Mouse (Mus musculus) brain, adult 2 months (tissue): ENCODE results near the gene Igsf3.

Experiments
- DNase-seq: peaks from one replicate; pipeline ENCODE4 v3.0.0; 2011; ENCODE audit warnings: low read depth, low spot score

Igsf3 gene

DNA sequence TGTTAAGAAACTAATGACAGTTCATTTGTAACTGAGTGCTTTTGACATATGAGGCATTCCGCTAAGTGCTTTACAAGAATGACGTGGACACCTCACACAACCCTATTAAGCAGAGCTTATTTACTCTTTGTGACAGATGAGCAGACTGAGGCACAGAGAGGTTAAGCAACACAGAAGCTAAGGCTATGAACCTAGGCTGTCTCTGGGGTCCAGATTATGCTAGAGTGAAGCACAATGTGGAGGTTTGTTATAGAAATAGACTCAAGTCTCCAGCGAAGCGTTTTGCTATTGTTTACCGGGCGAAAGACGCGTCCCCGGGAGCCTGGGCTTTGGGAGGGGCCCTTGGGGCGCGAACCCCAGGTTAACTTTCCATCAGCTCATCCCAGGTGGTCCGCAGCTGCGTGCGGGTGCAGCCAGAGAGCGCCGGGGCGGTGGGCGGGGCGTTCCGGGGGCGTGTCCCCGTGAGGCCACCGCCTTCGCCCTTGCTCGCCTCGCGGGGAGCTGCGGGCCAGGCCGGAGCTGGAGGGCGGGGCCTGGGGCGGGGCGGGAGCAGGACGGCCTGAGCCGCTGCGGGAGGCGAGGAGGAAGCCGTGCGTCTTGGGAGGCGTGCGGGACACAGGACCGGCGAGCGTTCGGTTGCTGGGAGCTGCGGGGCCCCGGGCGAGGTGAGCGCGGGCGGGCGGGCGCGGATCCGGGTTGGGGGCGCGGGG, at the start of gene Igsf3:
TSS of gene Igsf3 (plus strand) at position 546 of the 710 bp plus-strand sequence.
- DNase-seq, result peak; percentile 78

GRCm38 (mm10) chr3:101327248-101327647, 49.6 kb upstream of the Igsf3 start:
- no peak for DNase-seq

GRCm38 (mm10) chr3:101328617-101329016, 48.3 kb upstream of the Igsf3 start:
- DNase-seq, result no peak

GRCm38 (mm10) chr3:101343199-101343924, 33.5 kb upstream of the Igsf3 start:
- DNase-seq, result peak; percentile 61

- DNase-seq, result no peak
Observed at GRCm38 (mm10) chr3:101344246-101344645, 32.6 kb upstream of the Igsf3 start.

GRCm38 (mm10) chr3:101345299-101345698, 31.6 kb upstream of the Igsf3 start:
- DNase-seq, result no peak

GRCm38 (mm10) chr3:101346806-101347205, 30.1 kb upstream of the Igsf3 start:
- DNase-seq, result no peak

DNA sequence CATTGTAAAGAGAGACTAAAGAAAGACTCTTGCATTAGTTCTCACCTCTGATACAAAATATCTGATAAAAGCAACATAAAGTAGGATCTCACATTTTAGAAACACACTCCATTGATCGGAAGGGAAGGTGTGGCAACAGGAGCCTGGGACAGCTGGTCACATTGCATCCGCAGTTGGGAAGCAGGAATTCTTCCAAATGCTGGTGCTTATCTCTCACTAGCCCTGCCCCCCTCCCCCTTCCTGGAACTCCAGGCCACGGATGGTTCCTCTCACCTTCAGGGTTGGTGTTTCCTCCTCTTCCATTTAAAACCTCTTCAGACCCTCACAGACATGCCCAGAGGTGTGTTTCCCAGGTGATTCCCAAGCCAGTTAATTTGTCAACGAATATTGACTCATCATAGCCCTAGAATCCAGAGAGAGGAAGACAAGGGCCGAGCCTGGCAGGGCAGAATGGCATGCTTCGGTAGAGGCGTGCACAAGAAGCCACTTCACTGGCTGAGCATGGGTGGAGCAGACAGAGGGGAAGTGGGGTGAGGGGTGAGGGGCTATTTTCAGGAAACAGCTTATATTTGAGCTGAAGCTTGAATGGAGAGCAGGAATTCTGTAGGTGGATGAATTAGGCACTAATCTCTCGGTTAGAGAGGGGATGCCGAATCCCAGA, 28.3 kb upstream of the Igsf3 start:
- DNase-seq, result no peak

DNA sequence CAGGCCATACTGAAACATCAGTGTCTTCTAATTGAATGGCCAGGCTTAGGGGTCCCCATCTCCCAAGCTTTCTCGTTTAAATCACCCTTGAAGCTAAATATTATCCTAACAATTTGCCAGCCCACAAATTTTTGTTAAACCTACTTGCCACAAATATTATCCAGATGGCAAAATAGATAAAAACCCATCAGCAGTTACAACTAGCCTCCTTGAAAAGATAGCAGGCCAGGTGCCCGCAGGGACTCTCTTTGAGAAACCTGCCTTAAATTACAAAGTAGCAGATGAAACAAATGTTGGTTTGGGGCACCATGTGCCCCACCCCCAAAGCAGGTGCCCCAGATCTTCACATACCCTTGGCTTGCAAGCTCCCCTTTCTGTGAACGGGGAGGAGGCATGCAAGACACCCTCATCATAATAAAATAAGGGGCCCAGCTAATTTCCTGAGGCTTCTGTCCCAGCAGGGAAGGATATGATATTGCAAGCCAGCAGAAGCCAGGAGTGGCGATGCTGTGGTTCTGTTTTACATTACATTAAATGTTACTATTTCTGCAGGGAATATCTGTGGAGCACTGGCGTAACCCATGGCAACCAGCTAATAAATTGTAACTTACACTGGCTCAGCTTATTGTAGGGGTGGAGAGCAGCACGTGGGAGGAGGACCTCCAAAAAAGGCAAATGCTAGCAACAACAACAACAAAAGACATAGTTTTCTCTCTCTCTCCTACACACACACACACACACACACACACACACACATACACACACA, 27.2 kb upstream of the Igsf3 start:
- DNase-seq, result peak; percentile 85

DNA sequence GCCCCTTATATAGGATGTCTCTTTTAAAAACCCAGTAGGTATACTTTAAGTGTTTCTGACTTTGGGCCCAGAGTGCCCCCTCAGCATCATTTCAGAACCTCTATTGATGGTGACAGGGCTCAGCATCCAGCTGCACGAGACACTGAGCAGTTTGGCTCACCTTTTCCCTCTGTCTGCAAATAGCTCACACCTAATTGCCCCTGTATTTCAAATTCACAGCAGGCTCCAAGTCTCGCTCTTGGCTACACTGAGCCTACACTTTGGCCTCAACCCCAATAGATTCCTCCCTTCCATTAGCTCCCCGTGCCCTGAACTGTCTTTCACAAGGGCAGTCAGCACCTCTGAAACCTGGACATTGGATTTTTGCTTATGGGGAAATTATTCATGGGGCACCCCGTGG, 26.5 kb upstream of the Igsf3 start:
- no peak for DNase-seq

DNA sequence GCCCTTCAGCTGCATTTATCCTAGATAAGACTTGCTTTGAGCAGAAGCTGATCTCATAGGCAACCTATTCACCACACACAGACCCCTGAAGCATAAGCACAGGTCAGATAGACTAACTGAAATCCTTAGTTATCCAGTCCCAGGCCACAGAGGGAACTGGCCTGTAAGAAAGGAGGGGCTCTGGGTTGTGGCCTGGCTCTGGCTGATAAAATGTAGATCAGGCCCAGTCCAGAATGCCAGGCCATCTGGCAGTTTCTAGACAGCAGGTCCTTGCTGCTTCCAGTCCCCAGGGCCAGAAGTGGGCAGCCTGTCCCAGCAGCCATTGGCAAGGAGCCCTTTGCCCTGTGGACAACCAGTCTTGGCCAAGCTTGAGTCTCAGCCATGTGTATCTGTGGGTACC, 22.4 kb upstream of the Igsf3 start:
- peak; percentile 98 for DNase-seq

- no peak for DNase-seq
Observed at GRCm38 (mm10) chr3:101355702-101356101, 21.2 kb upstream of the Igsf3 start.

- DNase-seq, result no peak
Observed at GRCm38 (mm10) chr3:101356583-101357553, 20.0 kb upstream of the Igsf3 start.

GRCm38 (mm10) chr3:101360832-101361231, 16.1 kb upstream of the Igsf3 start:
- peak; percentile 71 for DNase-seq

DNA sequence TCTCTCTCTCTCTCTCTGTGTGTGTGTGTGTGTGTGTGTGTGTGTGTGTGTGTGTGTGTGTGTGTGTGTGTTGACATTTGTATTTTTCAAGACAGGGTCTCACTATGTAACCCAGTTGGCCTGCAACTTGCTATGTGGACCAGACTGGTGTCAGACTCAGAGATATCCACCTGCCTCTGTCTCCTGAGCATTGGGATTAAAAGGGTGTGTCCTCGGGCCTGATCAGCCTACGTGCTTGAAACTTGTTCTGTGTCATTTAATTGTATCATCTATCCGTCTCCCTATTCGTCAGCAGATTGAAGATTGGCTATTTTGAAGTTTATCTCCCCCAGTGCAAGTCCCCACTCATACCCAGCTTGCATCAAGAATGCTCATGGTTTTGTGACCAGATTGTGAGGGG, 14.5 kb upstream of the Igsf3 start:
- no peak for DNase-seq

- DNase-seq, result no peak
Observed at GRCm38 (mm10) chr3:101363574-101363973, 13.3 kb upstream of the Igsf3 start.

- DNase-seq, result no peak
Observed at GRCm38 (mm10) chr3:101365081-101365612, 11.7 kb upstream of the Igsf3 start.

DNA sequence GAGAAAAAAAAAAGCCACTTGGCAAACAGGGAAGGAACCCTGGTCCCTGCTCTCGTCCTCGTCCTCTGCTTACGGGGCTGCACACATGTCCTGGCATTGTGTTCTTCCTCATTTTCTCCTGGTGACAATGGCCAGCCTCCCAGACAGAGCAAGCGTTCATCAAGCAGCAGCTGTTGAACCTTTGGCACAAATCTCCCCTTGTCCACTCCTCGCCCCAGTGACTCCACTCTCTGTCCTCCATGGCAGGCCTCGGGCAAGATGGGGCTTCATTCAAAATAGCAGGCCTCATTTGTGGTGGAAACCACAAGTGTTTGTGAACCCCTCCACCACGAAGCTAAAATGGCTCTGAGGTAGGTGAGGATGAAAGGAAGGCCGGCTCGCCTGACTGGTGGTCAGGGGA, 11.0 kb upstream of the Igsf3 start:
- DNase-seq, result peak; percentile 76

GRCm38 (mm10) chr3:101367372-101367771, 9.5 kb upstream of the Igsf3 start:
- no peak for DNase-seq

- peak; percentile 74 for DNase-seq
Observed at GRCm38 (mm10) chr3:101369301-101369881, 7.5 kb upstream of the Igsf3 start.
